Mouse (Mus musculus): ENCODE measurements around the gene Add3. TPM values are rescaled to one million over a fixed set of nuclear protein-coding genes. Genes with fewer than 3 reads are reported as not detected.
"Not testable (repeated sequence)": the region's sequence is repeated elsewhere in the genome, so short reads cannot be mapped to it uniquely, and the experiment has no call there.

Add3 gene
- total RNA-seq, 2 experiments from 2014 or later, result 63.4 to 65.2 TPM

DNA sequence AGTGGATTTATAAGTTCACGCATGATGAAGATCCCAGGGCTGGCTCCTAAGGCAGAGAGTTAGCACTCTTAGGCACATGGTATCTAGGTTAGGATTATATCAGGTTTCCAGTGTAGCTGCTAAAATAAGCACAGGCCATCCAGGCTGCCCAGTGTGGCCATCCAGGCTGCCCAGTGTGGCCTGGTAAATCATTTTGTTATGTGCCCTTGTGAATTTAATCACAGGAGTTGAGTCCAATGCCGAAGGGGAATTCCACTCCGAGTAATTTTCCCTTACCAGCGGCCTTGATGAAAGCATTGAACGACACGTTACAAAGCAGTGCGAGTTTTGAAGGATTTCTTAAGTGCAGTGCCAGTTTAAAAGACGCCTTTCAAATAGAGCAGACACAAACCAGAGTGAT lies 77.6 kb downstream of the Add3 start:
- intact Hi-C loops (cut with DNase I), result no loop called here
- no peak for DNase-seq

GRCm38 (mm10) chr19:53219305-53219704 lies 79.1 kb downstream of the Add3 start:
- DNase-seq, result no peak
- intact Hi-C loops (cut with DNase I), result no loop called here

DNA sequence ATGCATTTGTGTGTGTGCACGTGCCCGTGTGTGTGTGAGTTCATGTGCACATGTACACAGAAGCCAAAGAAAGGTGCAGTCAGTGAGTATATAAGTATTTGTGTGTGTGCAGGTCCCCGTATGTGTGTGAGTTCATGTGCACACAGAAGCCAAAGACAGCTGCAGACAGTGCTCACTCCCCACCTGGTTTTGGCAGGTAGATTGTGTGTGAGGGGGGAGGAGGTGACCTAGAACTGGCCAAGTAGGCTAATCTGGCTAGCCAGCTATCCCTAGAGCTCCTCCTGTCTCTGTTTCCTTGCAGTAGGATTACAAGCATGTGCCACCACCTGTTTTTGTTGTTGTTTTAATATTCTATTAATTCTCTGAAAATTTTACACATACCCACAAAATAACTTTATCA lies 80.9 kb downstream of the Add3 start:
- intact Hi-C loops (cut with DNase I), result no loop called here
- DNase-seq, result no peak

- DNase-seq, result not testable (repeated sequence)
- intact Hi-C loops (cut with DNase I), result loop anchor here (2.0 to 5.0 kb wide), 3 partner anchors 31 to 218 kb away; partner anchors contain the start of gene Xpnpep1
Observed at GRCm38 (mm10) chr19:53225249-53226070, 85.2 kb downstream of the Add3 start.

DNA sequence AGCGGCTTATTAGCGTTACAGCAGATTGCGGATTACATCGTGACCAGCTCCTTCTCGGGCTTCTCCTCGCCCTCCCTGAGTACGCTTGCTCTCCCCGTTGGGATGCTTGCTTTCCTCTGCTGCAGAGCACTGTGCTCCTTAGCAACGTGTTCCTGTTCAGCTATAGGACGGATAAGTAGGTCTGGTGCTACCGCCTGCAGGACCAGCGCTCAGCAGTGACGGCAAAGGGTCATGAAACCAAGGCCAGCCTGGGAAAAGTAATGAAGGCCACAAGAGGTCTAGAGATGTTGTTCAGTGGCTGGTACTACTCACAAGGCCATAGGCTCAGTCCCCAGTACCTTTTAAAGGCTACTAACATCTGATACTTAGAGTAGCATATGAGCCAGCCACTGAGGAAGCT lies 86.4 kb downstream of the Add3 start:
- intact Hi-C loops (cut with DNase I), result loop anchor here (2.0 to 5.0 kb wide), 3 partner anchors 32 to 219 kb away; partner anchors contain the start of gene Xpnpep1
- no peak for DNase-seq

DNA sequence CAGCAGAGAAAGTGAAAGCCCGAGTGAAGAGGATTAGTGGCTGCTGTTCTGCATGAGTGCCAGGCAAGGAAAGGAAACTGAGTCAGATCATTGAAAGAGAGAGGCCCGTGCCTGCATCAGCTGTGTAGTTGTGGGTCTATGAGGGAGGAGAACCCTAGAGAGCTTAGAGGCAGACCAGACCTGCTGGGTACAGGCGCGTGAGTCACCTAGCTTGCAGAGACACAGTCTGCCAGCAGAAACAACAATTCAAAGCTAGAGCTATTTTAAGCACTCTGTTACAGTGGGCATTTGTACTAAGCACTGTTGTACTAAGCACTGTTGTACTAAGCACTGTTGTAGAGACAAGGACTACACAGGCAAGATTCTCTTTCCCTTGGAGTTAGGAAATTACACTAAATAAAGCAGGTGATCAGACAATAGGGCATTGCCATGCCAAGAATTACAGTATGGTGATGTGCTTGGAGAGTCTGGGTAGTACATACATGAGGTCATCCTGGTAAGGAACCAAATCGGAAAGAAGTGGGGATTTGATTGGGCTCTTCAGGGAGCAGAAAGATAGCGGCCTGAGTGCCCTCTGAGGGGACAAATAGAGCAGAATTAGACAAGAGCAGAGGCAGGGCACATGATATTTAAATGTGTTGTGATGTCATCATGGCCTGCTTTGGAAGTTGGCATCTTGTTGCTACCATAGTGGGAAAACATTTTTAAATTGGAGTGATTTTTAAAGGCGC lies 88.0 kb downstream of the Add3 start:
- no peak for DNase-seq
- intact Hi-C loops (cut with DNase I), result loop anchor here (5.0 kb wide), 2 partner anchors 186 to 221 kb away; partner anchors contain the start of gene Xpnpep1

- intact Hi-C loops (cut with DNase I), result no loop called here
Observed at GRCm38 (mm10) chr19:53230942-53231815, 90.9 kb downstream of the Add3 start.

GRCm38 (mm10) chr19:53233586-53233985 lies 93.3 kb downstream of the Add3 start:
- no peak for DNase-seq
- intact Hi-C loops (cut with DNase I), result no loop called here

More at GRCm38 (mm10) chr19:53230942-53231815, 90.9 kb downstream of the Add3 start:
- no peak for DNase-seq

DNA sequence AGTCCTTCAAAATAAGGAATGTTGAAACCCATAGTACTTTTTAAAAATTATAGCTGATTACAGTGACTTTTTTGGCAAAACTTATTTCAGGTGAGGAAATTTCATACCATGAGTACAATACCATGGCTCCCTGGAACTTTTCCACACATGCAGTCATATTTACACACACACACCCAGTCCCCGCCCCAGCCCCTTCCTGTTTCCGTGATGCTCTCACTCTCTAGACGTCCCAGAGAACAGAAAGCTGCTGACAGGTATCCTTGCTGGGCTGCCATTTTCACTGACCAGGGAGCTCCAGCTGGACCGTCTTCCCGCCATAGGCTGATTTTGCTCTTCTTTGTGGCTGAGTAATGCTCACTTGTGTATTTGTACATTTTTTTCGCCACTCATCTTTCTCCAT lies 101.6 kb downstream of the Add3 start:
- intact Hi-C loops (cut with DNase I), result no loop called here
- no peak for DNase-seq

GRCm38 (mm10) chr19:53243956-53244355 lies 103.7 kb downstream of the Add3 start:
- intact Hi-C loops (cut with DNase I), result no loop called here
- no peak for DNase-seq

DNA sequence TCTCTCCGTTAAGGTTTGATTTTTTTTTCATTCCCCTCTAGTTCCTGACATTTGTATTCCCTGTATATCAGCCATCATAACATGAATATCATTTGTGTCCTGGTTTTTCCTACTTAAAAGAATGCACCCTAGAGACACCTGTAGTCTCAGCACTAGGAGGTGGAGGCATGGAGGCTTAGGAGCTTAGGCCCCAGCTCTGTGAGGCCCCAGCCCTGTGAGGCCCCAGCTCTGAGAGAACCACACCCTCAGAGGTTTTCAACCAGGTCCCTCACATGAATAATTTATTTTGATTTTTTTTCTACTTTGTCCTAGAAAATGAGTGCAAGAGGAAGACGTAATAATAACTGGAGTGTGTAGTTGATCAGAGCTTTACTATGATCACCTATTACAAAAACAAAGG lies 107.3 kb downstream of the Add3 start:
- intact Hi-C loops (cut with DNase I), result no loop called here
- DNase-seq, result no peak

- peak; percentile 39 to 64 for DNase-seq
- intact Hi-C loops (cut with DNase I), result loop anchor here (1.0 to 2.0 kb wide), 3 partner anchors 63 to 121 kb away; partner anchors contain the start of gene Mxi1
Observed at GRCm38 (mm10) chr19:53248023-53248494, 107.8 kb downstream of the Add3 start.

DNA sequence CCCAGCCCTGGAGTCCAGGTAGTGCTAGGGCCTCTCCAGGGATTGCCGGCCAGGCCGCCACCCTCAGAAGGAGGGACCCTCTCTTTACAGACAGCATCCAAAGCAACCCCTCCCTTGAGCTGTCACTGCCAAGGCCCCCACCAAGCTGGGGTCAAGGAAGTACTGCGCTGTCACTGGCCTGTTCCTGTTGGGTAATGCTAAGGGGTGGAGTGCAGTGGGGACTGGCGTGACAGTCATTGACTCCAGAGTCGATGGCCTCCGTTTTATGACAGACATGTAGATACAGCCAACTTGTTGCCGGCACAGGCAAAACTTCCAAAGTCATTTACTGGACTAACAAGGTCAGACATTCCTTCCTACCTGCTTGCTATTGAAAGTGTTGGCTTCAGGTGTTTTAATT lies 110.8 kb downstream of the Add3 start:
- intact Hi-C loops (cut with DNase I), result no loop called here
- DNase-seq, result no peak

DNA sequence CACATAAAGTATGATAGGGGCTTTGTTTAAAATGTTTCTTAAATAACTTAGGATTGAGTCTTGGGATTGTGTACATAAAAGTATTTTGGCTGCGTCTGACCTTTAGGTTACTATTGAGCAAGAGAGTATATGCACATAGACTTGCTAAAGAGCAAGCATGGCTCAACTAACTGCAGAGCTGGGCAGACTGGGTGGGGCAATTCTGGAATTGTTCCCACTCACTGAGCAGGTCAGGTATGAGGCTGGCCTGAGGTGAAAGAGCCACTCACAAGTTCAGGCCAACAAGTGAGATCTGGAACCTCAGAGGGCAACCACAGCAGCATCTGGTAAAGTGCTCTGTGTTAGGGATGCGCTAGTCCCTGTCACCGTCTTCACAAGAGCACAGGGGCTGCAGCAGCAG lies 111.4 kb downstream of the Add3 start:
- DNase-seq, result no peak
- intact Hi-C loops (cut with DNase I), result no loop called here

- intact Hi-C loops (cut with DNase I), result no loop called here
Observed at GRCm38 (mm10) chr19:53252111-53253028, 112.1 kb downstream of the Add3 start.

DNA sequence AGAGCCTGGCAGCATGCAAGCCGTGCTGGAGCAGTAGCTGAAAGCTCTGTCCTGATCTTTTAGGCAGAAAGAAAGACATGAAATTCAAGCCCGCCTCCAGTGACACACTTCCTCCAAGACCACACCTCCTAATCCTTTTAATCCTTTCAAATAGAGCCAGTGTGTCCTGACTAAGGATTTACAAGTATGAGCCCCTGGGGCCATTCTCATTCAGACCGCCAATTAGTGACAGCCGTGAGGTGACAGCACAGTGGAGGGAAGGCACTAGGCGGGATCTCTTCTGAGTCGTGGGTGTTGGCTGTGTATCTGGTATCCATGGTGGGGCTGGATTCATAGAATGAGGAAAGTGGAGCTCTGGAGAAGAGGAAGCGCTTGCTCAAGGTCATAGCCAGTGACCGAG lies 116.1 kb downstream of the Add3 start:
- intact Hi-C loops (cut with DNase I), result no loop called here
- no peak for DNase-seq

More at GRCm38 (mm10) chr19:53252111-53253028, 112.1 kb downstream of the Add3 start:
- no peak for DNase-seq

GRCm38 (mm10) chr19:53256991-53257594 lies 116.8 kb downstream of the Add3 start:
- intact Hi-C loops (cut with DNase I), result no loop called here

DNA sequence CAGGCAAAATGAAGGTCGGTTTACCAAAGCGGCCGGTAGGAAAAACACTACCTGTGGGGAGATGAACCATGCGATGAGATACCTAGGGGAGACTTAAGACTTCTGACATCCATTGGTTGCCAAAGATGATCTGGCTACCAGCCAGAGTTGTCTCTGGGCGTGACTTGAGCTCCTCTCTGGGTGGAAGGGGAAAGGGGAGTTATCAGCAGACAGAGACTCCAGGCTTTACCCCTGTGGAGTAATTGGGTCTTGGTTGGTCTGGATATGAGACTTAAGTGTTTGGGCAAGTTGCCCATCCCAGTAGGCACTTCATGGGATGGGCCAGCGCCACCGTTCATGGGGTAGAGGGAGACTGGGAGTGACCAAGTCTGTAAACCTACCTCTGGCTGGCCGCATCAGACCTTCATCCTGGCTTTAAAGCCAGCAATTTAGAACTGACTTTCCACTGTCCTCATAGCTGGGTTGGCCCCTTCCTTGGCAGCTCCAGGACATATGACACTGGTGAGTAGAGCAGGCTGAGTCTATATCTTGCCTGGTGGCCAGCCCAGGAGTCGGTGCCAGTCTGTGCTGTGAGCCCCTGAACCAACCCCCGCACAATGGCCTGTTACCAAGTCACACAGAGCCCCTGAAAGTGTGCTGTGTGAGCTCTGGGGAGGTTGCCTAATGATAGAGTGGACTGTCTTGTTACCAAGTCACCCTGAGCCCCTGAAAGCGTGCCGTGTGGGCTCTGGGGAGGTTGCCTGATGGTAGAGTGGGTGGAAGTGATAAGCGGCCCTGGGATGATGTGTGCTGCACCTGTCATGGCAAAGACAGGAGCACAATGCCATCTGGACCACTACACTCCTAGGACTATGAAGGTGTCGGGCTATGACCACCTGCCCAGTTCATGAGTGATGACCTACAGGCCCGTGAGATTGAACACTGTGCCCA lies 117.7 kb downstream of the Add3 start:
- intact Hi-C loops (cut with DNase I), result no loop called here
- no peak for DNase-seq

More at GRCm38 (mm10) chr19:53256991-53257594, 116.8 kb downstream of the Add3 start:
- DNase-seq, result peak in 1 of 2 experiments; percentile 23
